Mouse (Mus musculus) myocyte (in vitro differentiated cells): ENCODE results near the gene Atrip. TPM values are rescaled to one million over a fixed set of nuclear protein-coding genes. Genes with fewer than 3 reads are reported as not detected.

ENCODE experiments used
- H3K27me3 ChIP-seq: one replicate; pipeline ENCODE4 v1.6.1; 2011; ENCODE audit not compliant: control insufficient read depth, insufficient read depth, insufficient read length
- H3K36me3 ChIP-seq: one replicate; pipeline ENCODE4 v1.6.1; 2011; ENCODE audit not compliant: control insufficient read depth, insufficient read depth
- H3K4me2 ChIP-seq: one replicate; pipeline ENCODE4 v1.6.1; 2011; ENCODE audit warnings: low read depth, control low read depth
- H3K4me3 ChIP-seq: one replicate; pipeline ENCODE4 v1.5.1; 2011; ENCODE audit warnings: mild to moderate bottlenecking, control low read depth, moderate library complexity
- H3K79me2 ChIP-seq: one replicate; pipeline ENCODE4 v1.6.1; 2011; ENCODE audit not compliant: control insufficient read depth, insufficient read depth
- H3ac ChIP-seq: one replicate; pipeline ENCODE4 v1.6.1; 2011; ENCODE audit not compliant: control insufficient read depth, insufficient read length
- CEBPB ChIP-seq: IDR thresholded peaks from 2 replicates; pipeline ENCODE4 v1.6.1; 2011; ENCODE audit warnings: mild to moderate bottlenecking, moderate library complexity; ENCODE audit not compliant: poor library complexity, insufficient read depth, severe bottlenecking
- E2F4 ChIP-seq: IDR thresholded peaks from one replicate; pipeline ENCODE4 v1.6.1; 2011; ENCODE audit warnings: mild to moderate bottlenecking, control low read depth, moderate library complexity; ENCODE audit not compliant: insufficient read depth
- MAX ChIP-seq: IDR thresholded peaks from one replicate; pipeline ENCODE4 v1.6.1; 2011; ENCODE audit warnings: low read depth, mild to moderate bottlenecking, control low read depth
- MYOD1 ChIP-seq, 3 experiments: IDR thresholded peaks; one replicate each; pipeline ENCODE4 v1.6.1; 2011; ENCODE audit warnings: control low read depth in 2 of 3, low read depth in 2 of 3, mild to moderate bottlenecking in 2 of 3, moderate library complexity in 1 of 3; ENCODE audit not compliant: insufficient read length in 2 of 3, control insufficient read depth in 1 of 3
- MYOG ChIP-seq, 3 experiments: IDR thresholded peaks; one replicate each; pipeline ENCODE4 v1.6.1; 2011; ENCODE audit warnings: control low read depth in 2 of 3, low read depth in 2 of 3, mild to moderate bottlenecking in 2 of 3; ENCODE audit not compliant: insufficient read length in 2 of 3, control insufficient read depth in 1 of 3, insufficient read depth in 1 of 3
- POLR2A ChIP-seq: IDR thresholded peaks from one replicate; pipeline ENCODE4 v1.6.1; 2011; ENCODE audit warnings: low read depth, mild to moderate bottlenecking, control low read depth, moderate library complexity; ENCODE audit not compliant: insufficient read length
- POLR2AphosphoS2 ChIP-seq: IDR thresholded peaks from one replicate; pipeline ENCODE4 v1.6.1; 2011; ENCODE audit warnings: low read depth, control low read depth; ENCODE audit not compliant: insufficient read length
- REST ChIP-seq: IDR thresholded peaks from one replicate; pipeline ENCODE4 v1.6.1; 2011; ENCODE audit warnings: mild to moderate bottlenecking, control low read depth, moderate library complexity; ENCODE audit not compliant: insufficient read depth, insufficient read length
- SRF ChIP-seq: IDR thresholded peaks from one replicate; pipeline ENCODE4 v1.6.1; 2011; ENCODE audit warnings: low read depth; ENCODE audit not compliant: control insufficient read depth, insufficient read length
- TCF12 ChIP-seq: IDR thresholded peaks from one replicate; pipeline ENCODE4 v1.6.1; 2011; ENCODE audit warnings: mild to moderate bottlenecking, control low read depth; ENCODE audit not compliant: poor library complexity, insufficient read depth, severe bottlenecking
- TCF3 ChIP-seq: IDR thresholded peaks from one replicate; pipeline ENCODE4 v1.6.1; 2011; ENCODE audit warnings: low read depth, control low read depth; ENCODE audit not compliant: insufficient read length
- USF1 ChIP-seq: IDR thresholded peaks from one replicate; pipeline ENCODE4 v1.6.1; 2011; ENCODE audit warnings: low read depth, mild to moderate bottlenecking, control low read depth, moderate library complexity
- polyA plus RNA-seq: library from polyadenylated mRNA; unstranded; fragments of >200 nt; fragmentation: generic; extraction: Trizol; gene quantifications from one replicate; pipeline ENCODE4 v1.2.1, GENCODE M21; 2012; ENCODE audit warnings: missing spikeins

Gene Atrip
- polyA plus RNA-seq, 1 experiment, result 9.6 TPM

DNA sequence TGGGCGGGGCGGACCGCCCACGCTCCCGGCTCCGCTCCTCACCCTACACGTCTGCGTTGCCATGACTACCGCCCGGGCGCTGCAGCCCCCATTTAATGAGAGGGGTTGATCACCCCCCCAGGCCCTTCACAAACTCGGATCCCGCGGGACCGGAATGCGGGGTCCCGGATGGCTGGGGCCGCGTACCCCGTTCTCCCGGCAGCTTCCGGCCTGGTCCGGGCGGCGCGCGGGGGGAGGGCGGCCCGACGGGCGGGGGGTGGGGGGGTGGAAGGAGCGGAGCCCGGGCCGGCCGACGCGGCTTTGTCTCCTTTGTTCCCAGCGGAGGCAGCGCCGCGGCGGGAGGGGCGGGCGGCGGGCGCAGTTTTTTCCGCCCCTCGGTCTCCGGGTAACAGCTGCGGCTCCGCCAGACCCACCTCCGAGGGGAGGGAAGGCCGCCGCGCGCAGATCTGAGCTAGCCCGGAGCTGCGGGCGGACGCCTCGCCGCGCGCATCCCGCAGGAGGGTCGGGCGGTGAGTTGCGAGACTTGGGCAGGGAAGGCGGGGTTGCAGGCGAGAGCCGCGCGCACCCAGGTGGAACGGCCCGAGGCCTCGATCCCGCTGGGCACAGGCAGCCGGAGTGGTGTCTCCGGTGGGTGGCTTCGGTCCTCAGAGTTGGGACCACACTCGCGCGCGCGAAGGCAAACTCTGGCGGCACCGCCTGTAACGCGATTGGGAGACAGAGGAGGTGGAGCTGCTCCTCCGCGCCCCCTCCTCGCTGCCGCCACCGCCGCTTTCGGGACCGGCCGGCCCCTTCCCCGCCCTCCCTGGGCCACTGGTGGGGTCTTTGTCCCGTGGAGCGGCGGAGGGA, 21.4 kb upstream of the Atrip start, which contains the start of gene Plxnb1:
Gene Plxnb1, plus strand, starts transcription at position 253 of the 846 bp plus-strand sequence.
- TF ChIP-seq MYOD1 (IDR thresholded peaks at IDR 0.05; ENCODE audit: control insufficient read depth in 1 of 3, insufficient read length in 2 of 3, low read depth in 2 of 3), result peak in 2 of 3 experiments; percentile 29 to 39
- no peak for TF ChIP-seq USF1
- peak; percentile 72 for TF ChIP-seq POLR2A
- peak; percentile 56 for TF ChIP-seq POLR2AphosphoS2
- peak in 2 of 3 experiments; percentile 38 to 54 for TF ChIP-seq MYOG (IDR thresholded peaks at IDR 0.05; ENCODE audit: control insufficient read depth in 1 of 3, insufficient read depth in 1 of 3, insufficient read length in 2 of 3, low read depth in 2 of 3)
- Histone ChIP-seq H3K79me2 (no peaks in the 10 kb centered on the region), H3K4me3 (peak within 1 kb of the TSS; percentile 37), H3K27me3 (no peaks in the 10 kb centered on the region), H3K36me3 (no peaks in the 10 kb centered on the region), H3K4me2 (peak within 1 kb of the TSS; percentile 80), H3ac (peak within 1 kb of the TSS; percentile 89)

DNA sequence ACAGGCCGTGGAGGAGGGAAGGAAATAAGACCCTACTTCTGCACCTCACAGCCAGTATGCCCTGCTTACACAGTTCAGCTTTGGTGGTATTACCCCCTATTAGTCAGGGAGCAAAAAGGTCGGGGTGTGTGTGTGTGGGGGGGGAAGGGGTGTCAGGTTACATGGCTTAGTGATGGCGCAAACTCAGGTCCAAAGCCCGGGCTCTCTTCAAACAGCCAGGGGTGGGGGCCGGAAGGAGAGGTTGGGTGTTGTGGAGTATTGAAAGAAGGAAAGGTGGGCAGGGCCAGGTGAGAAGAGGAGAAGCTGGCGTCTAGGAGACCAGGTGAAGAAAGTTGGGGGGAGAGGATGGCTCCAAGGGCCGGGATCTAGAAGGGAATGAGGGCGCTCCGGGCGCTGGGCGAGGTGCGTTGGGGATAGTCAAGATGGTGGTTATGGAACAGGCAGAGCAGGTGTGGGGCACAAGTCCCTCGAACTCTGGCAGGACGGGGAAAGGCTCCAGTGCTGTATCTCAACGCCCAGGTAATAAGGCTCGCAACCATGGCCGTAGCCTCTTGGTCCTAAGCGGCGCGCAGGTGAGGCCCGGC, 20.7 kb upstream of the Atrip start:
- H3ac ChIP-seq, result peak overlapping the region; percentile 89
- no peaks in the 10 kb centered on the region for H3K36me3 ChIP-seq
- no peaks in the 10 kb centered on the region for H3K27me3 ChIP-seq
- no peaks in the 10 kb centered on the region for H3K79me2 ChIP-seq
- TF ChIP-seq MYOD1 (IDR thresholded peaks at IDR 0.05; ENCODE audit: control insufficient read depth in 1 of 3, insufficient read length in 2 of 3, low read depth in 2 of 3), result no peak
- H3K4me3 ChIP-seq, result peak overlapping the region; percentile 37
- peak overlapping the region; percentile 80 for H3K4me2 ChIP-seq

DNA sequence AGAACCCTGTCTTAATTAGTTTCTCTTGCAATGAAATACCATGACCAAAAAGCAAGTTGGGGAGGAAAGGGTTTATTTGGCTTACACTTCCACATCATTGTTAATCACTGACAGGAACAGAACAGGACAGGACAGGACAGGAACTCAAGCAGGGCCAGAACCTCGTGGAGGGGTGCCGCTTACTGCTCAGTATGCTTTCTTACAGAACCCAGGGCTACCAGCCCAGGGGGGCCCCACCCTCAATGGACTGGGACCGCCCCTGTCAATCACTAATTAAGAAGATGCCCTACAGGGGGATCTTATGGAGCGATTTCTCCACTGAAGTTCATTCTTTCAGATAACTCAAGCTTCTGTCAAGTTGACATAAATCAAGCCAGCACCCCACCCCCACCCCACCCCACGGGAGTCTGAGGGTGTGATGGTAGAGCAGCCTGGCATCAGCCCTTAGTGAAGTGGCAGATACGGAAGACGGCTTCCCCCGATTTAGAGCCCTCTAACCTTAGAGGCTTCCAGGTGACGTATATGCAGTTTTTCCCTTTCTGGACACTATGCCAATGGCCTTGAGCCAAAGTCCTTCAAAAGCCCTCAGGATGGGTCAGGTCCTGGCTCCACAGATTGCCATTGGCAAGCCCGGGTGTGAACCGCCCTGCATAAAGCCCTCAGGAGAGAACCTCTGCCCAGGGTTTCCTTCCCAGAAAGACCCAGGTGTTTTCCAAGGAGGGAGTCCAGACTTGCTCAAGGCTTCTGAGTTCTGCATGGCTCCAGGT, 20.0 kb upstream of the Atrip start:
- Histone ChIP-seq H3K79me2 (no peaks in the 10 kb centered on the region), H3ac (no peak overlapping the region), H3K36me3 (no peaks in the 10 kb centered on the region), H3K4me3 (peak overlapping the region; percentile 37), H3K4me2 (no peak overlapping the region), H3K27me3 (no peaks in the 10 kb centered on the region)
- TF ChIP-seq SRF (no peak), POLR2AphosphoS2 (no peak), USF1 (no peak), E2F4 (no peak), TCF12 (no peak), TCF3 (no peak), MYOG (IDR thresholded peaks at IDR 0.05; ENCODE audit: control insufficient read depth in 1 of 3, insufficient read depth in 1 of 3, insufficient read length in 2 of 3, low read depth in 2 of 3) (no peak), POLR2A (no peak), CEBPB (no peak), MAX (no peak), REST (no peak), MYOD1 (IDR thresholded peaks at IDR 0.05; ENCODE audit: control insufficient read depth in 1 of 3, insufficient read length in 2 of 3, low read depth in 2 of 3) (no peak)

DNA sequence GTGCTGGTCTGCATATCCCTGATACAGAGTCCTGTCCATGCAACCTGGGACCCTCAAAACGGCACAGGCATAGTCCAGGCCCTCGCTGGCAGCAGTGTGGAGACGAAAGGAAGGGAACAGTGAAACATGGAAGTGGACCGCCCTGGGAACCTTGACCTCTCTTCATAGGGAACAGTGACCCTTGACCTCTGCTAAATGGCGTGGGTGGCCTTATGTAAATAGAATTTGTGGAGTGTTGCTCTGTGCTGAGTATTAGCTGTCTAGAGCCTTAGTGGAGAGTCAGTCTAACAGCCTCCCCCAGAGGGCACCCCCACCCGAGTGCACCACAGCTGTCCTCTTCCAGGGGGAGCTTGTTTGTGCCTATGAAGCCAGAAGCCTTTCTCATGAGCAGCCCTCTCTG, 18.9 kb upstream of the Atrip start:
- H3ac ChIP-seq, result no peak overlapping the region
- no peak overlapping the region for H3K4me2 ChIP-seq
- H3K36me3 ChIP-seq, result no peaks in the 10 kb centered on the region
- no peak for TF ChIP-seq CEBPB
- no peak for TF ChIP-seq POLR2AphosphoS2
- TF ChIP-seq MYOD1 (IDR thresholded peaks at IDR 0.05; ENCODE audit: control insufficient read depth in 1 of 3, insufficient read length in 2 of 3, low read depth in 2 of 3), result no peak
- no peak for TF ChIP-seq REST
- no peak for TF ChIP-seq E2F4
- TF ChIP-seq MAX, result no peak
- no peak for TF ChIP-seq SRF
- no peak for TF ChIP-seq POLR2A
- H3K27me3 ChIP-seq, result no peaks in the 10 kb centered on the region
- H3K4me3 ChIP-seq, result no peak overlapping the region
- H3K79me2 ChIP-seq, result no peaks in the 10 kb centered on the region

DNA sequence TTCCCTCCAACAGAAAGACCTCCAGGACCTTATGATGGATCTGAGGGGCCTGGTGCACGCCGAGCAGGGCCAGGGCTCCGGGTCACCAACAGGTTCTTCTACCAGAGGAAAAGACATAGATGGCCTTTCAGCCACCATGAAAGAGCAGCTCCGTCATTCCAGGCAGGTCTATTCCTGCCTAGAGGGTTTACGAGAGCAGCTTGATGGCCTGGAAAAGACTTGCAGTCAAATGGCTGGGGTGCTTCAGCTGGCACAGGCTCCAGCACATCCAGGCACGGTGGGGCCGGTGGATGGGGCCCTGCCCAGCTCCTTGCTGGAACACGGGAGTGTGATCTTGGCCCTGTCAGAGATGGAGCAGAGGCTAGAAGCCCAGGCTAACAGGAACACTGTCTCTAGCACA, 17.9 kb upstream of the Atrip start:
- Histone ChIP-seq H3K36me3 (no peaks in the 10 kb centered on the region), H3ac (no peak overlapping the region), H3K79me2 (no peaks in the 10 kb centered on the region), H3K4me3 (no peak overlapping the region), H3K4me2 (no peak overlapping the region), H3K27me3 (no peaks in the 10 kb centered on the region)
- TF ChIP-seq TCF12 (no peak), E2F4 (no peak), POLR2AphosphoS2 (no peak), MYOD1 (IDR thresholded peaks at IDR 0.05; ENCODE audit: control insufficient read depth in 1 of 3, insufficient read length in 2 of 3, low read depth in 2 of 3) (no peak), REST (no peak), USF1 (no peak), MAX (no peak), POLR2A (no peak), MYOG (IDR thresholded peaks at IDR 0.05; ENCODE audit: control insufficient read depth in 1 of 3, insufficient read depth in 1 of 3, insufficient read length in 2 of 3, low read depth in 2 of 3) (no peak), SRF (no peak), CEBPB (no peak), TCF3 (no peak)
